Mouse (Mus musculus): ENCODE measurements at regions not wholly inside any gene's neighbourhood (a gene's known extent, or its start where the extent isn't known, plus 50 kb on each side); places are given as distances from the start of the nearest gene placed in this dataset.
"Not testable (repeated sequence)": the region's sequence is repeated elsewhere in the genome, so short reads cannot be mapped to it uniquely, and the experiment has no call there.

GRCm38 (mm10) chrX:166787137-166787536 lies 201.6 kb upstream of the Egfl6 start:
- not testable (repeated sequence) for TF ChIP-seq CTCF (IDR thresholded peaks at IDR 0.05; ENCODE audit: borderline replicate concordance, insufficient read depth, low read length); POLR2A (IDR thresholded peaks at IDR 0.05; ENCODE audit: low read depth, low read length)
